Mouse (Mus musculus) liver, adult 2 months (tissue): ENCODE data around the gene Pcgf6.

Source experiments
- CTCF ChIP-seq: fragments of 200-500 bp; IDR thresholded peaks from 2 replicates; pipeline ENCODE4 v1.5.1; 2011; ENCODE audit warnings: low read depth, low read length, control low read depth
- POLR2A ChIP-seq: fragments of 200-500 bp; IDR thresholded peaks from 2 replicates; pipeline ENCODE4 v1.6.1; 2011; ENCODE audit warnings: low read length, control low read depth; ENCODE audit not compliant: insufficient read depth; ENCODE audit errors: extremely low read depth

- TF ChIP-seq CTCF (no peak), POLR2A (no peak)
These were observed 28.0 kb downstream of the Pcgf6 start for GRCm38 (mm10) chr19:47022709-47023108.
